Mouse (Mus musculus): ENCODE results near the gene Ptpn13.

- no peak for TF ChIP-seq NELFE (IDR thresholded peaks at IDR 0.05; ENCODE audit: low read depth, low read length)
- TF ChIP-seq UBTF (IDR thresholded peaks at IDR 0.05; ENCODE audit: low read depth, low read length) = no peak
- TF ChIP-seq CTCF (conservative IDR thresholded peaks at IDR 0.05 in 1 of 2, IDR thresholded peaks at IDR 0.05 in 1 of 2; ENCODE audit: low read depth in 2 of 2, low read length in 2 of 2) = no peak
- no peak for TF ChIP-seq SIN3A (IDR thresholded peaks at IDR 0.05; ENCODE audit: low read length)
- TF ChIP-seq POLR2A (IDR thresholded peaks at IDR 0.05; ENCODE audit: low read depth, low read length) = no peak
- no peak for TF ChIP-seq E2F4 (IDR thresholded peaks at IDR 0.05; ENCODE audit: insufficient replicate concordance, low read depth, low read length)
- no peak for TF ChIP-seq MXI1 (IDR thresholded peaks at IDR 0.05; ENCODE audit: low read depth, low read length)
- no peak for TF ChIP-seq ZC3H11A (IDR thresholded peaks at IDR 0.05; ENCODE audit: low read depth, low read length)
- no peak for TF ChIP-seq EP300 (IDR thresholded peaks at IDR 0.05; ENCODE audit: low read length)
- no peak for TF ChIP-seq TBP (conservative IDR thresholded peaks at IDR 0.05; ENCODE audit: low read depth, low read length)
- TF ChIP-seq ZNF384 (IDR thresholded peaks at IDR 0.05; ENCODE audit: low read depth, low read length) = no peak
- TF ChIP-seq CHD1 (IDR thresholded peaks at IDR 0.05; ENCODE audit: low read depth, low read length) = no peak
- no peak for TF ChIP-seq PAX5 (IDR thresholded peaks at IDR 0.05; ENCODE audit: low read length)
- TF ChIP-seq TCF12 (IDR thresholded peaks at IDR 0.05; ENCODE audit: low read depth, low read length) = no peak
Observed at GRCm38 (mm10) chr5:103426250-103426649, 1.3 kb downstream of the Ptpn13 start.

Measured in CH12.LX (cell line).